Mouse (Mus musculus) C2C12 (cell line): ENCODE data around the gene Sbsn.

Source experiments
- CTCF ChIP-seq: IDR thresholded peaks from one replicate; pipeline ENCODE4 v1.5.1; 2011; ENCODE audit not compliant: control insufficient read depth, insufficient read depth, insufficient read length
- MAX ChIP-seq: IDR thresholded peaks from one replicate; pipeline ENCODE4 v1.6.1; 2011; ENCODE audit warnings: mild to moderate bottlenecking, control low read depth
- MYOD1 ChIP-seq: IDR thresholded peaks from one replicate; pipeline ENCODE4 v1.6.1; 2011; ENCODE audit warnings: low read depth; ENCODE audit not compliant: control insufficient read depth, insufficient read length
- USF1 ChIP-seq: IDR thresholded peaks from one replicate; pipeline ENCODE4 v1.6.1; 2011; ENCODE audit warnings: low read depth, mild to moderate bottlenecking, control low read depth, moderate library complexity

DNA sequence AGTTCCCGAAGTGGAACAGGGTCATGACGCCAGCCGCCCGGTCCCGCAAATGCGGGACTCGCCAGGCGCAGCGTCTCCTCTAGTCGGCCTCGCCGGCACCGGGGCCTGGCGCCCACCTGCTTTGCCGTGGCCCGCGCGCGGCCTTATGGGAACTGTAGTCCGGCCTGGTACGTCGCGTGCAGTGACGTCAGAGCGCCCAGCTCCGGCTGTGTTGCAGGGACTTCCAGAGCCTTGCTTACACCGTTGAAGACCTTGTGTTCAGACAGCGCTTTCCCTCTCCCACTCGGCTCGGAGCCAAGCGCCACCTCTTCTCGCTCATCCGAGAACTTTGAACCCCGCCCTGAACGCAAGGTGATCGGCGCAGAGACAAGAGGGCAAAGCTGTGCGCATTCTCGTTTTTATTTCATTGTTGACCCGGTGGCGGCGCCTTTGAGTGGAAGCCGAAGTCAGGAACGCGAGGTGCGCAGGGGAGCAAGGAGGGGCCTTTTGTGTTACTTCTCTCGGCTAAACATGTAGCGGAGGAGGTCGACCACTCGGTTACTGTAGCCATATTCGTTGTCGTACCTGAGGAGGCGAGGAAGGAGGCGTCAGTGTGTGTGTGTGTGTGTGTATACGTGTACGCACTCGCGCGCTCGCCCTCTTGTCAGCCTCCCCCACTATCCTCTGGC is 21.7 kb upstream of the Sbsn start, which contains the start of gene Tmem147:
- TF ChIP-seq USF1 (no peak), MYOD1 (peak; percentile 16), CTCF (no peak), MAX (peak; percentile 69)
